Mouse (Mus musculus) forebrain, postnatal 0 days (tissue): Measurements from ENCODE around the gene Apmap. TPM values are rescaled to one million over a fixed set of nuclear protein-coding genes. Genes with fewer than 3 reads are reported as not detected.
"Not testable (repeated sequence)": the region's sequence is repeated elsewhere in the genome, so short reads cannot be mapped to it uniquely, and the experiment has no call there.

Experiments
- ATAC-seq: fragments of 200-750 bp; cut with Nextera tagmentation; 2 replicates; pipeline ENCODE4 v1.8.0; 2017; ENCODE audit warnings: mild to moderate bottlenecking, moderate library complexity
- DNase-seq: peaks from one replicate; pipeline ENCODE4 v3.0.0-alpha.2; 2015
- H3K27ac ChIP-seq: fragments of 300-500 bp; sonication (generic); 2 replicates; pipeline ENCODE4 v1.5.1; 2014; ENCODE audit warnings: low read depth, mild to moderate bottlenecking, antibody characterized with exemption, low read length, moderate library complexity, mixed read lengths
- H3K27me3 ChIP-seq: fragments of 300-500 bp; sonication (generic); 2 replicates; pipeline ENCODE4 v1.6.1; 2014; ENCODE audit warnings: mild to moderate bottlenecking, low read length, mixed read lengths; ENCODE audit not compliant: insufficient read depth
- H3K36me3 ChIP-seq: fragments of 300-500 bp; sonication (generic); 2 replicates; pipeline ENCODE4 v1.6.1; 2014; ENCODE audit warnings: mild to moderate bottlenecking, moderate library complexity; ENCODE audit not compliant: insufficient read depth
- H3K4me1 ChIP-seq: fragments of 300-500 bp; sonication (generic); 2 replicates; pipeline ENCODE4 v1.6.1; 2014; ENCODE audit warnings: antibody characterized with exemption; ENCODE audit not compliant: insufficient read depth
- H3K4me2 ChIP-seq: fragments of 300-500 bp; sonication (generic); 2 replicates; pipeline ENCODE4 v1.6.1; 2014; ENCODE audit warnings: low read depth, mild to moderate bottlenecking, moderate library complexity
- H3K4me3 ChIP-seq: fragments of 300-500 bp; sonication (generic); 2 replicates; pipeline ENCODE4 v1.5.1; 2014; ENCODE audit warnings: low read depth, low read length, mixed read lengths
- H3K9ac ChIP-seq: fragments of 300-500 bp; sonication (generic); 2 replicates; pipeline ENCODE4 v1.6.1; 2014; ENCODE audit warnings: mild to moderate bottlenecking
- H3K9me3 ChIP-seq: fragments of 300-500 bp; sonication (generic); 2 replicates; pipeline ENCODE4 v1.6.1; 2016; ENCODE audit warnings: low read length
- CTCF ChIP-seq: sonication (generic); IDR thresholded peaks from 2 replicates; pipeline ENCODE4 v1.5.1; 2016; ENCODE audit warnings: antibody characterized with exemption, control low read depth, low read depth
- WGBS: fragments of 180-500 bp; shearing (Covaris S2); extraction: QIAGEN DNeasy Blood & Tissue Kit; methylation state at CpG from one replicate; pipeline ENCODE4 v1.1.7; 2014; 5-methylcytosine and 5-hydroxymethylcytosine counted together
- polyA plus RNA-seq: library from polyadenylated mRNA; unstranded; fragments of >200 nt; fragmentation: Nextera tagmentation; extraction: Ambion mirVana; gene quantifications from 2 replicates; pipeline ENCODE4 v1.2.1, GENCODE M21; 2015
- total RNA-seq: library from RNA; depleted of rRNA; stranded (reverse); fragments of >200 nt; gene quantifications from 2 replicates; pipeline ENCODE4 v1.2.3, GENCODE M21; 2014; rRNA removed

The Apmap gene
- total and polyA plus RNA-seq, 2 experiments from 2014 or later = 43.0 to 53.5 TPM

- no peak for TF ChIP-seq CTCF
- DNase-seq (no peak), ATAC-seq (no peak)
Measured at GRCm38 (mm10) chr2:150570761-150571160, 37.6 kb downstream of the Apmap start.

GRCm38 (mm10) chr2:150569847-150570590 lies 38.3 kb downstream of the Apmap start, which contains the start of gene Cst7:
Gene Cst7, plus strand, starts transcription at chr2:150570415.
- no peaks in the 10 kb centered on the region for H3K27me3 ChIP-seq
- no peak for TF ChIP-seq CTCF
- no peak within 1 kb of the TSS for H3K9ac ChIP-seq
- no peak within 1 kb of the TSS for H3K4me3 ChIP-seq
- no peak within 1 kb of the TSS for H3K27ac ChIP-seq
- no peak within 1 kb of the TSS for H3K4me2 ChIP-seq
- H3K9me3 ChIP-seq = no peaks in the 10 kb centered on the region
- no peak for DNase-seq
- WGBS = 79% methylated on average over 11 of the region's 11 CpGs
- H3K4me1 ChIP-seq = no peaks in the 10 kb centered on the region
- no peaks in the 10 kb centered on the region for H3K36me3 ChIP-seq
- no peak for ATAC-seq

More at GRCm38 (mm10) chr2:150570761-150571160, 37.6 kb downstream of the Apmap start:
- H3K27ac ChIP-seq = no peak overlapping the region
- H3K36me3 ChIP-seq = no peaks in the 10 kb centered on the region
- no peaks in the 10 kb centered on the region for H3K27me3 ChIP-seq
- no peaks in the 10 kb centered on the region for H3K4me1 ChIP-seq
- no peaks in the 10 kb centered on the region for H3K9me3 ChIP-seq
- H3K4me3 ChIP-seq = no peak overlapping the region
- 93% methylated on average over 2 of the region's 2 CpGs for WGBS
- H3K9ac ChIP-seq = no peak overlapping the region
- no peak overlapping the region for H3K4me2 ChIP-seq

- H3K27me3 ChIP-seq = no peaks in the 10 kb centered on the region
- 74% methylated on average over 2 of the region's 2 CpGs for WGBS
Measured at GRCm38 (mm10) chr2:150567051-150567450, 41.3 kb downstream of the Apmap start.

GRCm38 (mm10) chr2:150558568-150558967 lies 49.8 kb downstream of the Apmap start:
- no peaks in the 10 kb centered on the region for H3K36me3 ChIP-seq
- no peaks in the 10 kb centered on the region for H3K27me3 ChIP-seq
- peak; percentile 70 for TF ChIP-seq CTCF
- DNase-seq (peak; percentile 59), ATAC-seq (peak; percentile 62; the same call in 1 of the 2 replicates)
- no peak overlapping the region for H3K9ac ChIP-seq
- no peak overlapping the region for H3K4me3 ChIP-seq
- H3K4me1 ChIP-seq = no peaks in the 10 kb centered on the region
- H3K4me2 ChIP-seq = no peak overlapping the region
- WGBS = 61% methylated on average over 3 of the region's 3 CpGs
- no peaks in the 10 kb centered on the region for H3K9me3 ChIP-seq
- no peak overlapping the region for H3K27ac ChIP-seq

More at GRCm38 (mm10) chr2:150567051-150567450, 41.3 kb downstream of the Apmap start:
- Histone ChIP-seq H3K4me1 (no peaks in the 10 kb centered on the region), H3K9ac (no peak overlapping the region), H3K4me2 (no peak overlapping the region), H3K27ac (no peak overlapping the region), H3K9me3 (no peaks in the 10 kb centered on the region), H3K4me3 (no peak overlapping the region), H3K36me3 (no peaks in the 10 kb centered on the region)
- DNase-seq = no peak
- no peak for ATAC-seq
- no peak for TF ChIP-seq CTCF

- not testable (repeated sequence) for H3K4me1 ChIP-seq, ATAC-seq, DNase-seq, H3K9ac ChIP-seq, H3K27me3 ChIP-seq, H3K4me3 ChIP-seq, H3K36me3 ChIP-seq, H3K4me2 ChIP-seq, H3K9me3 ChIP-seq, H3K27ac ChIP-seq
- 83% methylated on average over 10 of the region's 10 CpGs for WGBS
Measured at GRCm38 (mm10) chr2:150549576-150549975, 58.8 kb downstream of the Apmap start.

Other genes with a start within 250 kb of the Apmap start
- 18.3 and 21.6 TPM in 2 replicates for gene 3300002I08Rik, start 245.8 kb downstream of the Apmap start, total RNA-seq
- 10.4 and 11.0 TPM in 2 replicates for gene 3300002I08Rik, start 245.8 kb downstream of the Apmap start, polyA plus RNA-seq
- 6.6 and 7.4 TPM in 2 replicates for gene Zfp442, start 157.1 kb downstream of the Apmap start, total RNA-seq
- gene Zfp442, start 157.1 kb downstream of the Apmap start, polyA plus RNA-seq = 3.2 and 4.5 TPM in 2 replicates
- not detected in 2 replicates for gene Zfp345, start 123.5 kb downstream of the Apmap start, total RNA-seq
- gene Zfp345, start 123.5 kb downstream of the Apmap start, polyA plus RNA-seq = 0.05 TPM in 1 of 2 replicates, not detected in the other
- not detected in 2 replicates for gene Cst7, start 38.2 kb downstream of the Apmap start, total RNA-seq
- 0.29 and 0.31 TPM in 2 replicates for gene Cst7, start 38.2 kb downstream of the Apmap start, polyA plus RNA-seq
- gene Acss1, start 59.9 kb upstream of the Apmap start, total RNA-seq = 16.9 and 17.8 TPM in 2 replicates
- 8.2 and 14.1 TPM in 2 replicates for gene Acss1, start 59.9 kb upstream of the Apmap start, polyA plus RNA-seq
- gene Vsx1, start 80.8 kb upstream of the Apmap start, total RNA-seq = not detected in 2 replicates
- 0.06 and 0.13 TPM in 2 replicates for gene Vsx1, start 80.8 kb upstream of the Apmap start, polyA plus RNA-seq
- gene Entpd6, start 140.5 kb upstream of the Apmap start, total RNA-seq = 74.3 and 93.6 TPM in 2 replicates
- 57.7 and 76.0 TPM in 2 replicates for gene Entpd6, start 140.5 kb upstream of the Apmap start, polyA plus RNA-seq
- gene Pygb, start 178.2 kb upstream of the Apmap start, total RNA-seq = 146 and 174 TPM in 2 replicates
- 81.3 and 102 TPM in 2 replicates for gene Pygb, start 178.2 kb upstream of the Apmap start, polyA plus RNA-seq